Mouse (Mus musculus) erythroblast, embryonic 14.5 days (primary cell): Measurements from ENCODE around the gene Adam8.

Experiments
- GATA1 ChIP-seq: IDR thresholded peaks from 2 replicates; pipeline ENCODE4 v1.6.1; 2012; ENCODE audit warnings: low read length, inconsistent platforms, mixed read lengths
- TAL1 ChIP-seq: IDR thresholded peaks from 3 replicates; pipeline ENCODE4 v1.6.1; 2012; ENCODE audit warnings: low read length, inconsistent platforms, mixed read lengths

DNA sequence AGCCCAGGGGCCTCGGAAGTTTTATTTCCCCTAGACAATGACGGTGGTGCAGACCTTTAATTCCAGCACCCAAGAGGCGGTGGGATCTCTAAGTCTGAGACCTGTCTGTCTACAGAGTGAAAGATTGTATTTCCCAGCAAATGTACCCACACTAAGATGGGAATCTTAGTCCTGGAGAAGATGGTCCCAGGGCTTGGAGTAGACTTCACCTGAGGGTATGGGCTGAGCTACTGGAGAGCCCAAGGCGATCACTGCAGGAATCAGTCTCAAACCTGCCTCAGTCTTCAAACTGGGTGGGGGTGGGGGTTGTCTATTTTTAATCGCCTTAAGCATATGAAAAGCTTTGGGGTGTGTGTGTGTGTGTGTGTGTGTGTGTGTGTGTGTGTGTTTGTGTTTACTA, 46.3 kb downstream of the Adam8 start:
- TF ChIP-seq GATA1 (no peak), TAL1 (no peak)
